Mouse (Mus musculus) natural killer cell, adult 2 months (primary cell): ENCODE measurements at regions not wholly inside any gene's neighbourhood (a gene's known extent, or its start where the extent isn't known, plus 50 kb on each side); places are given as distances from the start of the nearest gene placed in this dataset.

Experiments
- DNase-seq, 2 experiments: peaks; one replicate each; pipeline ENCODE4 v3.0.0; 2022; ENCODE audit warnings: low spot score in 2 of 2

DNA sequence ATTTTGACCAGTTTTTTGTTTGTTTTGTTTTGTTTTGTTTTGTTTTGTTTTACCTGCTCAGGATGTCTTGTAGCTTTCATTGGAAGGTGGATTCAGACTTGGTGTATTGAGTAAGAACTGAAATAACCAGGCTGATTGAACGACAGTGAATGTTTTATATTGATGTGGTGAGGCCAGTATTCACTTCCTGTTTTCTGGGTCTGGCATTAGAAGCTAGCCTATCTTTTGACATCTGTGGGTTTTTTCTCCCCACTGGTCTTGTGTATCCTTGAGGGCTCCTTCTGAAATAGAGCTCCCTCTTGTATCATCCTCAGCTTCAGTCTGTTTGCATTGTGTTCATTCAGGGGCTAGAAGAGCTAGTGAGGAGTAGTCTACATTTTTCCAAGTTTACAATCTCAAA, 175.5 kb downstream of the 1700129C05Rik start:
- DNase-seq, result no peak

DNA sequence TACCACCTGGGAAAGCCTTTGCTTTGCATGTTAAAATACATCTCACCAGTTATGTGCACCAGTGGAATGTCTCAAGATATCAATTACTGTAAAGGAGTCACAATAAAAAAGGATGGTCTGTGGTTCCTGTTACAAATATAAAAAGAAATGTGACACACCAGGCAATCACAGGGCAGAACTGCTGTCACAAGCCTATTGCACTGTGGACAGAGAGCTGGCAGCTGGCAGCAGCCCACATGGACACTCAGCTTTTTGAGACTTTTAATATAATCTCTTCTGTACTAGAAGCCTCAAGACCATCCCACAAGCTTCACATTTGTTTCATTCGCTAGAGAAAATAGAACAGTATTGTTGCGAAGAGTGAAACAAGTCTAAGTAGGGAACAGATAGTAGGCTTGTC, 197.7 kb downstream of the 1700129C05Rik start:
- DNase-seq, result no peak

DNA sequence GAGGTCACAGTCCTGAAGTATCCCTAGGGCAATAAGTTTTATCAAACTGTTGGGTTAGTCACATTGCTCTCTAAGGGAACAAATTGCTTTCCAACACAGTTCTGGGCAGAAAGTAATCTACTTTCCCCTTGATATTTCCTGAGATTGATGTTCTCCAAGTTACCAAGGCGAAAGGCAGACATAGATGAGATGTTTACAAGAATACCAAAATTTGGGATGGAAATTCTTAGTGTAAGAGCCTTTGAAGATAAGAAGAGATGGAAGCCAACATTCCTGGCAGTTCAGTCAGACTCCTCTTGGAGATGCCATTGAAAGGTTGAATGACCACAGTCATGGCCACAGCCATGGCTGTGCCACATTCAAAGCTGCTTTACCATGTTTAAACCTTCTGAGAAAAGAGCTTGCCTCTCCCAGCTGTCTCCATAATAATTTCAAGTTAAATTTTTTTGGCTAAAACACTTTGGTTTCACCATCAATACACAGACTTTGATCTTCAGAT, 199.4 kb downstream of the 1700129C05Rik start:
- DNase-seq, result no peak

DNA sequence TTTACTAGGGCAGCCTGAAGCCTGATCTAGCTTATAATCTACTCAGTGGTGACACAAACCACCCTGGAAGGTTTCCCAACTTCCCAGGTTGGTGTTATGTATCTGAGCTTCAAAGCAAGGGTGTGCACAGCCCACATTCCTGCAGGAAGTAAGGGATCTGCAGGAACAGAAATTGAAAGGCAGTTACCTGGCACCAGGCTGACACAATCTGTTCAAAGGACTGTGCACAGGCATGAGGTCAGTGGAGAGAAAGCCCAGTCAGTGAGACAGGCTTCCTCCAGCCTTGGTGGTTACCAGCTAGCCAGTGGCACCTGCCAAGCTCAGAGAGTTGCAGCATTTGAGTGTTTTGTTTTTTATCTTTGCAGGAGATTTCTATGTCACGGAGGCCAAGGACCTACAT, 203.6 kb downstream of the 1700129C05Rik start:
- no peak for DNase-seq

DNA sequence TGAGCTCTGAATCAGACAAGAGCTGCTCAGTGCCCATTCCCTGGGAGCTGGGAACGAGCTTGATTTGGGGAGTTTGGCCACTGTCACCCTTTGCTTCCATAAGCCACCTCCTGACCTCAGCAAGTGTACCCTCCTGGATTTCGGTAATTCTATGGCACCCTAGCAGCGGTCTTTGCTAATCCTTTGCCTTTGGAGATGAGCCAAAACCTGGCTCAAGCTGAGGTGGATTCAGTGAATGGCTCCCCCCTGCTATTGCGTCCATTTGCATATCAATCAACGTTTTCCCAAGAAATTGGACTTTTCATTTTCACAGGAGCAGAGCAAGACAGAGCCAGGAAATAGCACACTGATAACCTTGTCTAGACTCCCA, 204.1 kb downstream of the 1700129C05Rik start:
- no peak for DNase-seq

DNA sequence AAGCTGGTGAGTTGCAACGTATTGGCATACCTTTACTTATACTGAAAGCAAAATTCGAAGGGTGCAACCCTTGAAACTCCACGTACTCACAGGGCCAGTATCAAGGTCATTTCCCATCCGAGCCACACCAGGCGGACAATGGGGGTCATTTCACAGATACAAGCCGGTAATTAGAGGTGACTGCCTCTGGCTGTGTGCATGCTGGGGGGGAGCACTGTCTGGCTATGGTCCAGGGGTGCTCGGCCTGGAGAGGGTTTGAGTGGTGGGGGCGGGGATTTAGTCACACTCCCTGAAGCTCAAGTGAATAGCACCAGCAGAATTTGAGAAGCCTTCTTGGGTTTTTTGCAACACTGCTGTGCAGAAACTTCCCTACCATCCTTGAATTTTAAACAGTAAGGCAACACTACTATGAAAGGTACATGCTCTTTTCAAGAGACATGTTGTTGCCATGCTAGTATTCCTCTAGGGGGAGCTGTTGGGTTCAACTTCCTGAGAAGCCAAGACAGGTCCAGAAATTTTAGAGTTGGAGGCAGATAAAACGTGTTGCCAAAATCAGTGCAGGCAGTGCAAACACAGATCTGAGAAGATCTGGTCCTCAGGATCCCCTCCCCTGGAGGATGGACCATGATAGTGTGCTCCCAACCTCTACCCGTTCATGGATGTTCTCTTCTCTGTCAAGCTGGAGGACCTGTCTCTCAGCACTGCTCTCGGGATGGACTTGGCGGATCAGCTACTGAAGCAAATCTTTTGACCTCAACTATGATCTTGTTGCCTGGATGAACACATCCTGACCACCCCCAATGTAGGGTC, 204.7 kb downstream of the 1700129C05Rik start:
- no peak for DNase-seq

DNA sequence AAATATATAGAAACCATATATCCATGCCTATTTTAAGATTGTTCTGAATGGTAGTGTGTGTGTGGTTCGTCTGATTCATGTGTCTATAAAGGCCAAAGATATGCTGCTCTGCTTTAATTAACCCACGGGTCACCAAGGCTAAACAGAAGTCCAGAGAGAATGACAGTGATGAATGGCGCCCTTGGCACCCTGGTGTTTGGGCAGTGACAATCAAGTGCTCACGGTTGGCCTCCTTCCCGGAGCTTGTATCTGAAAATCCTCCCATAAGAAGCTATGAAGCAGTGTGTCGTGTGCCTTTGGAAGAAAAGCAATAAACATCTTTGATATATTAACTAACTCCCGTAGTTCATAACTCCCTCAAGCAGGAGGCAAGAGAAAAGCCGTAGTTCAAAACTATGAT, 205.4 kb downstream of the 1700129C05Rik start:
- no peak for DNase-seq

DNA sequence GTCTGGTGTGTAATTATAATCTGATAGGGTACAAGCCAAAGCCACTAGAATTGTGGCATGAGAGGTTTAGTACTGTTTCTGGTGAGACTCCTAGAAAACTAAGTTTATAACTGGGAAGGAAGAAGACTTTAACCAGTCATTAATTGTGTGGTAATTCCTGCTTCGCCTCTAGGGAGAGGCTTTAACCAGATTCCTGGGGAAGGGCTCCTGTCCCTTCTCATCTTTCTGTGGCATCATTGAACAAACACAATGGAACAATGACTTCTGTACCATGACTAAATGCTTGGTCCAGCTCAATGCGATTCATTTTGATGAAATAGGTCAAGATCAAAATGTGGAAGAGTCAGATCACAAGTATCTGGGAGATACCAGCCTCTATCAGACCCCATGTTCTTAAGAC, 206.6 kb downstream of the 1700129C05Rik start:
- DNase-seq, result no peak

DNA sequence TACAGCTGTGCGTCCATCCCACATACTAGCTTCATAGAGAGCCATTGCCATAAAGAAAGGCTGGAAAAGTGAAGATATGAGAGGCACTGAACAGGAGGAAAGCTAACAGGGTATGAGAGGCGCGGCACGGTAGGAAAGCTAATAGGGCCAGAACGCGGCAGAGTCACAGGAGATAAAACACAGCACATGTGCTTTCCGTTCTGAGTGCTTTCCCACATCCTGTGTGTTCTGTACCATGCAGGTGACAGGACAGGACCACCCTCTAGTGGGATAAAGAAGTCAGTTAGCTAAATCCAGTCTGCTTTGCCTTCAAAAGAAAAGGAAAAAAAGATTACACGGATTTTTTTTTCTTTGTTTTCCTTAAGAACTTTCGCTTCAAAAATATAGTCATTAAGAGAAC, 224.8 kb downstream of the 1700129C05Rik start:
- DNase-seq, result no peak

DNA sequence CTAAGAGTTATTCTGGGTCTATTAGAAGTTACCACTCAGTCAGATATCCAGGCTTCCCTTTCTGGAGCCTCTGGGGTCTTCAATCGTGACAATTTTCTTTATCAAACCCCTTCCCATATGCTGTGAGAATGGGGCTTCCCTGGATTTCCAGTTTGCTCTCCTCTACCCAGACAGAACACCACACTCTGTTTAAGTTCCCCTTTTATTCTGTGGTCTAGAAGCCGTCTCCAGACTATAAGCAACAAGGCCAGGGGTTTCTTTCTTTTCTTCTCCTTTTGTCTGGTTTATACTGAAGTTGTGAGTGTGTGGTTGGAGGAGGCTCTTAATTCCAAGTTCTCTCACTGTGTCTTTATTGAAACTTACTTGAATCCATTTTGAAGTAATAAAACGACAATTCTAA, 225.5 kb downstream of the 1700129C05Rik start:
- DNase-seq, result no peak

DNA sequence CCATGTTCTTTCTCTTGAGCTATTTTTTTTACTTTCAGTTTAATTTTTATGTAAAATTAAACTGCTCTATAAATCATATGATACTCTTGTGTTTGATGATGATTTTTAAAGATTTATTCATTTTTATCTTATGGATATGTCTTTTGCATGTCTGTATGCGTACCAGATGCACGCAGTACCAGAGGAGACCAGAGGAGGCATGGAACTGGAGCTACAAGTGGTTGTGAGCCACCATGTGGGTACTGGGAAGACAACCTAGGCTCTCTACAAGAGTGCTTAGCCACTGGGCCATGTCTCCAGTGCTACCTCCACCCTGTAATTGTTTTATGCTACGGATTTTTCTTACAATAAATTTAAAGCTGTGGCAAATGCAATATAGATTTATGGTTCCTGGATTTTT, 227.8 kb downstream of the 1700129C05Rik start:
- DNase-seq, result no peak

DNA sequence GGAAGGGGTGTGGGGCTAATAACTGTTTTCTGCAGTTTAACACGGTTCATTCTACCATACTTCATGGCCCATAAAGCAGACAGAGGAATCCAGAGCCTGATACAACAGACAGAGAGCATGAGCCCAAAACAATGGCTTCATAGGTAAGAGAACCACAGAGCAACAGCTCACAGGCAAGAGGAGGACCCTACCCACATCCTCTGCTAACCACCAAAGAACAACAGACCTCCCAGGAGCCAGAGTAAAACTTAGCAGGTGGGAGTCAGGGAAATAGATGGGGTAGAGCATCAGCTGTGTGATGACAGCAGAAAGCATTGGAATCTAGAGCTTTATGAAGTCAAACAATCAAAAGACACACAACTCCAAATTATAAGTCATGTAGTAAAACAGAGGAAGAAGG, 231.8 kb downstream of the 1700129C05Rik start:
- no peak for DNase-seq

DNA sequence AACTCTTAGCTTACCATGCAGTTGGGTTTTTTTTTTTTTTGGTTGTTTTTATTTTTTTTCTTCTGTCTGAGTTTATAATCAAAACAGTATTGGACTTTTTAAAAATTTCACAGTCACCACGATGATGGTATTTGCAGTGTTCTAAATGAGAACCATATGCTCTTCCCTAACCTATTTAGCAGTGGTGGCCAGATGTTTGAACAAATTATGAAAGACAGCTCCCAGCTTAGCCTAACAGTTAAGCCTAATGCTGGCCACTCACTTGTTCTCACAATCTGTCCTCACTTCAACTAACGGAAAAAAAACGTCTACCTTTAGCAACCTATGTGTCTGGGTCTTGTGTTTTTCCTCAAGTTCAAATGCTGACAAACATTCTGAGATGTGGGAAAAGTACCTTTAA, 234.8 kb downstream of the 1700129C05Rik start:
- no peak for DNase-seq

DNA sequence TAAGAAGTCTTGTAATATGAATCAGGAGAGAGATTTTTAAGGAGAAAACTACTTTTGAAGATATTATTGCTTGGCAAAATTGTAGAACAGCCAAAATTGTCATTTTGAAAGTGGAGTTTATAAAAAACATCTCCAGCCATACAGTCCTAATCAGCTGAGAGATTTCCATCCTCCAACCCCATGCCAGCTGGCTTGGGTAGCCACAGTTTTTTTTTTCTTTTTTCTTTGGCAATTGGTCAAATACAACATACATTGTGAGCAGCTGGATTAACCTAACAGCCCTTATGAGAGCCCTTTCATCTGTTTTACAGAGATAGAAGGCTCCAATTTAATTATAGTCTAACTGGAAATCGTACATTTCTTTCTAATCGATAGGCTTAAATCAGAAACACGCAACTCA, 235.3 kb downstream of the 1700129C05Rik start:
- DNase-seq, result no peak

DNA sequence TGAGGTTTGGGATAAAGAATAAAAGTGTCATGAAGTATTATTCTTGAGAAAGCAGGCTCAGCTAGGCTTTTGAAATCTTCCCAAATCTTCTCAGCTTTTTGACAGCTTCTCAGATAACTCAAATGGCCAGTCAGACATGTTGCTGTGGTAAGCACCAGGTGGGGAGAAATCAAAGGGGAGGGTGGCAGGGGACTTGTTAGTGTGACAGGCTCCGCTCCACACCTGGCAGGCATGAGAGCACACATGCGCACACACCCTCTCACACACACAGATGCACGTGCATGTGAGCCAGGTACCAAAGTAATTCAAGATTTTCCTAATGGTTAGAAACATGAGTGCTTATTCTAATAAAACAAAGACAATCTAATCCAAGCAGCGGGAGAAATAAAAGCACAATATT, 236.1 kb downstream of the 1700129C05Rik start:
- DNase-seq, result no peak

DNA sequence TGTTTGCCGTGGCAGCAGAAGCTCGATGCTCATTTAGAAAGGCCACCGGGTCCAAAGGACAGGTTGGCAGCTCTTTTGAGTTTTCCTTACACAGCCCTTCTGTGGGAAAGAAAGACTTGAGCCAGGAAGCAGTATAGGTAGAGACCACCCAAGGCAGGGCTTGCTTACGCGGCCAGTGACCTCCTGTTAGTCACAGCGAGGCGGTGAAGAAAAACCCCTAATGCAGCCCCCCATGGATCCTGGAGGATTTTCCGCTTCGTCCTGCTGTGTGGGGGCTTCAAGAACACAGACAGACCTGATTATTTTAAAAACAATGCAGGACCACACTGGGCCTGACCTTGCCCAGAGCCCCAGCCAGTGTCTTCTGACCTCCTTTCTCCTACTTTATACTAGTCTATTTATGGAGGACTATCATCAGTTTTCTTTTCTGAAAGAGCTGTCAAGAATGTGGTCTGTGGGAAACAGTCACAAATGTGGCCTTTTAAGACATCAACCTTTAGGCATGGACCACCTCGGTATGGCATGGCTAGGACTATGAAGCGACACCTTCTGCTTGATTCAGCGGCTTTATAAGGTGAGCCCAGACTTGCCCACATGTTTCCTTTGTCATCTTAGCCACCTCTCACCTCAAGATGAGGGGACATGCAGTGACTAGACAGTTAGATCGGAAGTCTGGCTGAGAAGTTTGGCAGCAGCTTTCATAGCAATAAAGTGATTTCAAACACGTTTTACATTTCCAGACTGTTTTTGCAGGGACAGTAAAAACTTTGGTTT, 274.3 kb downstream of the 1700129C05Rik start:
- DNase-seq, result no peak

DNA sequence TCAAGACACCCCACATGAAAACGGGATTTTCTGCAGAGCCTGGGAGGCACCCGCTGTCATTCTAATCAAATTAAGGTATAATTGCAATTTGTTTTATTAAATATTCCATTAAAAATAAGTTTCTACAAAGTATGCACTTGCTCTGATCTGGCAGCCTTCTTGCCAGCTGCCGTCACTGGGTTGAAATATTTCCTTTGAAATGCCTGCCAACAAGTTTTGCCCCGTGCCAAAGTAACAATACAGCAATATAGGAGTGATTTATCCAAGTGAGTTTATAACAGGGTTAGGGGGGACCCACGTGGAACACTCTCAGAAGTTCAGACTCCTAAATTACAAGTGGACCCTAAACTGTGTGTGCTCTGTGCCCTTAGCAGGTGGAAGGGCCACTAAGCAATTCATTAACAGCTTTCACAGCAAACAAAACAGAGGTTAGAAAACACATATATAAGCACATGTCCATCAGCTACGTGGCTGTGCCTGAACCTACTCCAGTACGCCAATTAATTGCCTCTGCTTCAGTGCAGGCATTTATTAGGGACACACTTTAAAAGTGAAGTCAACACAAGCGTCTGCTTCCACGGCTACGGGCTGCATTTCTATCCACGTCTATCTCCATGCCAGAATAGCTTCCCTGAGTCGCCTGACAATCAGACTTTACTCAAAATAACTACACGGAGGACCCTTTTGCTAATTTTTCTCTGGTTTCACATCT, 275.1 kb downstream of the 1700129C05Rik start:
- DNase-seq, result no peak

DNA sequence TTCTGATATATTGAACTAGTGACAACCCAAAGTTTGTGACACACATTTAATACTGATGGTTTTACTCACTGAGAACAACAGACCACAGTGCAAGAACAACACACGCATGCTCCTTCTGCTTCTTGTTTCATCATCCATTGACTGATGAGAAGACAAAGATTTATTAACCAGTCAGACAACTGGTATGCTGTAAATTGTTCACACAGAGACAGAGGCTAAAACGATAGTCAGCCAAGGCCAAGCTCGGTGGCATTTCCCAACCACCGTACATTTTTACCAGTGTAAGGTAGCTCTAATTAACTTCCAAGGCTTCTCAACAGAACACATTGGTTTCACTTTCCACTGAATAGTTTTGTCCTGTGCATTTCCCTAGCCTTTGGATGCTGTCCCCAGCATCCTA, 287.8 kb downstream of the 1700129C05Rik start:
- DNase-seq, result no peak

DNA sequence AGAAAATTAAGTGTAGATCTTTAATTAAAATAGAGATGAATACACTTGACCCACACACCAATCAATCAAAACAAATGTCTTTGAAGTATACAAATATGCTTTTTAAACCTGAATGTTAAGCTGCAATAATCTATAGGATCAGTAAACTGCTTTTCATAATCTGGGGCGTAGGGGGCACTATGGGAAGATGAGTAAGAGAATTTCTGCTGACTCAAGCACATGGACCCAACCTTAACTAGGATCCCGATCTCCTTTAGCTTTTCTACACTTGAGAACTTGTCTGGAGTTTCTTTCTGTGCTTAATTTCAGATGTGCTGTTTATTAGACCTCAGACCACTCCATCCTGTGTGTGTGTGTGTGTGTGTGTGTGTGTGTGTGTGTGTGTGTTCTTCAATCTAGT, 298.1 kb downstream of the 1700129C05Rik start:
- no peak for DNase-seq

DNA sequence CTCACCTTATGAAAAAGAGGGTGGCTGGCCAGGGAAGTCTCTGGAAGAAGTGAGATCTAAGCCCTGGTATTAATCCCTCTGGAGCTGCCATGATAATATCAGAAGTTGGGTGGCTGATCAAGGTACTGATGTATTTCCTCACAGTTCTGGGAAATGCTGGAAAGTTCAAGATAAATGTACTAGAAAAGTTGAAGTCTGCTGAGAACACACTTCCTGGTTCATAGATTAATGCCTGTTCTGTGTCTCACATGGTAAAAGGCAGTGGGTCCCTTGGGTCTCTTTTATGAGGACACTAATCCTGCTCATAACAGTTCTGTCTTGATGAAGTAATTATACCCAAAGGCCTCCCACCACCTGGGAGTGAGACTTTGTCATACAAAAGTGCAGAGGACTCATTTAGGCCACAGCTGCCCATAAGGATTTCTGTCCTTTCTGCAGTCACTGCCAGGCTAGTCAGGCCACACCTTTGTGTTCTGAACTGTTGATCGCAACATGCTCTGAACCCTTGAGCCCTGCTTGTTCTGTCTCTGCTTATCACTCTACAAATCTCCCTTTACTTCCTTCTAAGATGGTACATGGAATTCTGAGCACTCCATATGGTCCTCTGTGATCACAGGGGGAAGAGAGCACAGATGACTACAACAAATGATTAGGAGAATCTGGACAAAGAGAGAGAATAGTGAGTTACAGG, 300.4 kb downstream of the 1700129C05Rik start:
- no peak for DNase-seq

DNA sequence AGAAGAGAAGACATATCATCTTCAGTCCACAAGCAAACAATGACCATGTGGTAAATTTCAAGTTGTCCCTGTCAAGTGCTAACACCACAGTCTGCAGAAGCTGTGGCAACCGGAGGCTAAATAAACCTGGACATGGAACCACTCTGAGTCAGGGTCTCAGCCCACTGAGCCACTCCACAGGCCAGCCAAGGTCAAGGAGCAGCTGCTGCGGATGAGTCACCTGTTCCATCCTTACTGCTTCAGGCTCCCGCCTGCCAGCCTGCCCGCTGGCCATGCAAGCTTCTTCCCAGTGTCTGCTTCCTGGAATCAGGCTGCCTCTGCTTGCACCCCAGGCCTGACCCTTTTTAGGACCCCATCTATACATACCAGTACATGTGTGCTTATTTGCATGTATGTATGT, 319.8 kb downstream of the 1700129C05Rik start:
- no peak for DNase-seq

DNA sequence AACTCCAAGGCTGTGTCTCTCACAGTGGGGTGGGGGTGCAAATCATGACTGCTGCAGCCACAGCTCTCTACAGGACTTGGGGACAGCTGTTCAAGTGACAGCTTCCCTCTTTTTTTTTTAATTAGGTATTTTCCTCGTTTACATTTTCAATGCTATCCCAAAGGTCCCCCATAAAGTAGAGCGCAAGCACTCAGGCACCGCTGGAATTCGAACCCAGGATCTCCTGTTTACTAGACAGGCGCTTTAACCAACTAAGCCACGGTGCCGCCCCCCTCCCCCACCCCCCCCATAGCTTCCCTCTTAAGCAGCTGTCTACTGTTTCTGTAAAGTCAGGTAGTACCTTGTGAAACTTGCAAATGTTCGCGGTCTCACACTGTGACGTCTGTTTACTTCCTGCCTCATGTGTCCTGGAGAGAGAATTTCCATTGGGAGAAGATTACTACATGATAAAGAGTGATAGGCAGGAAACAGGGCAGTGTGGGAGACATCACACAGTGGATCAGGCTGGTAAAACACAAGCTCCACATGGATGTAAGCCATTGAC, 324.7 kb downstream of the 1700129C05Rik start:
- DNase-seq, result peak in 1 of 2 experiments; percentile 4
